Mouse (Mus musculus): ENCODE measurements around the gene Gpat3. TPM values are rescaled to one million over a fixed set of nuclear protein-coding genes. Genes with fewer than 3 reads are reported as not detected.

The Gpat3 gene
- polyA plus RNA-seq, 1 experiment = not detected

DNA sequence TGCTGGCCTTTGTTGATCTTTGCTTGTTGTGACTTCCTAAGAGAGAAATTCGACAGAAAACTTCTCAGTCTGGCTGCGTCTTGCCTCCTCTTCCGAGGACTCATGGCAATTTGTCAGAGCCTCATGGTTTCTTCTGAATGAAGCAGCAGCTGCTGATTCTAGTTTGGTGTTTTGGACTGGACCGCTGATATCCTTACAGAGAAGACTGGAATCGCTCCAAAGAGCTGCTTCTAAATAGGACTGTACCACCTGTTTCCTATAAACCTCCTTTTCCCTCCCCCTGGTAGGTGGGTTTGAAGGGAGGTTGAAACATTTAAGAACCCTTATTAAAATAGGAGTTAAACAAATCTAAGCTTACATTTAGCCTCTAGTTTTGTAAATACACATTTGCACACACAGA is 55.5 kb downstream of the Gpat3 start:
- TF ChIP-seq GATA1 (IDR thresholded peaks at IDR 0.05; ENCODE audit: low read length) = no peak
- no peak for TF ChIP-seq TAL1 (IDR thresholded peaks at IDR 0.05; ENCODE audit: low read length)
- H3K4me3 ChIP-seq (replicated peaks) = no peak overlapping the region
- H3K36me3 ChIP-seq (ENCODE audit: control insufficient read depth) = no peaks in the 10 kb centered on the region
- peaks cover 13% of the 10 kb centered on the region for H3K9me3 ChIP-seq (ENCODE audit: control insufficient read depth, low read length)
- no peaks in the 10 kb centered on the region for H3K27me3 ChIP-seq (ENCODE audit: control insufficient read depth)
- H3K4me1 ChIP-seq (ENCODE audit: control insufficient read depth) = no peaks in the 10 kb centered on the region

DNA sequence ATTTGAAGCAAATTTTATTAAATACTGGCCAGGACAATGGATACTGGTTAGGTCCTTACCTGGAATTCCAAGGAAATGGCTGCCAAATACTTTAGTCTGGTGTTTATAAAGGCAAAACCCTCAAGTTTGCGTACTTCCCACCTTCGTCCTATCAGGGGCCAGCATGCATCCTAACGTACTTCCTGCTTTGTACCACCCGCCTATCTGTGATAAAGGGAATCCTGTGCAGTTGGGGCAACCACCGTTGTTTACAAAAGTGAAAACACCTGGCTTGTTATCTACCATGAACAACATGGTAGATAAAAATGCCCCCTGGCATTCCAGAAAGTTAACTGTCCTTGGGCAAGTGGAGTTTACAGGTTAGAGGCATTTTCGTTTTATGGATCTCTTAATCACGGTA is 63.0 kb downstream of the Gpat3 start:
- no peak overlapping the region for H3K4me3 ChIP-seq (replicated peaks)
- H3K27me3 ChIP-seq (ENCODE audit: control insufficient read depth) = no peaks in the 10 kb centered on the region
- TF ChIP-seq TAL1 (IDR thresholded peaks at IDR 0.05; ENCODE audit: low read length) = no peak
- TF ChIP-seq GATA1 (IDR thresholded peaks at IDR 0.05; ENCODE audit: low read length) = no peak
- H3K36me3 ChIP-seq (ENCODE audit: control insufficient read depth) = no peaks in the 10 kb centered on the region
- no peaks in the 10 kb centered on the region for H3K4me1 ChIP-seq (ENCODE audit: control insufficient read depth)
- peaks cover 8% of the 10 kb centered on the region for H3K9me3 ChIP-seq (ENCODE audit: control insufficient read depth, low read length)

DNA sequence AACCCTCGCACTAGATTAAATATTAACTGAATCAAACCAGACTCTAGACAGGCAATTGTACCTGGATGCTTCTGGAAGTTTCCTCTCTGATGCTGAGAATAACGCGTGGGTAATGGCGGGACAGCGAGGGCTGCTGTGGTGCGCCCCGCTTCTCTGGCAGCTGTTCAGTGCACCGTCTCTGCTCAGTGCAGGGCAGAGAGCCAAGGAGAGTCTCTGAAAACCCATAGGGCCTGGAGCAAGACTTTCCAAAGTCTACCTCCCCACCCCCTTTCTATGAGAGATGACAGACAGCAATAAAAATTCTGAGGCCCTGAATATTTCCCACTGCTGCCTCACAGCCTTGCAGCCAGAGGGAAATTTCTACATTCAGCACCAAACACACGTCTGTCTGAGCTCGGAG is 63.4 kb downstream of the Gpat3 start:
- peaks cover 7% of the 10 kb centered on the region for H3K9me3 ChIP-seq (ENCODE audit: control insufficient read depth, low read length)
- no peak overlapping the region for H3K4me3 ChIP-seq (replicated peaks)
- TF ChIP-seq GATA1 (IDR thresholded peaks at IDR 0.05; ENCODE audit: low read length) = no peak
- no peak for TF ChIP-seq TAL1 (IDR thresholded peaks at IDR 0.05; ENCODE audit: low read length)
- H3K4me1 ChIP-seq (ENCODE audit: control insufficient read depth) = no peaks in the 10 kb centered on the region
- no peaks in the 10 kb centered on the region for H3K27me3 ChIP-seq (ENCODE audit: control insufficient read depth)
- no peaks in the 10 kb centered on the region for H3K36me3 ChIP-seq (ENCODE audit: control insufficient read depth)

- no peaks in the 10 kb centered on the region for H3K27me3 ChIP-seq (ENCODE audit: control insufficient read depth)
- TF ChIP-seq GATA1 (IDR thresholded peaks at IDR 0.05; ENCODE audit: low read length) (no peak), TAL1 (IDR thresholded peaks at IDR 0.05; ENCODE audit: low read length) (no peak)
- H3K36me3 ChIP-seq (ENCODE audit: control insufficient read depth) = no peaks in the 10 kb centered on the region
- no peaks in the 10 kb centered on the region for H3K4me1 ChIP-seq (ENCODE audit: control insufficient read depth)
- H3K4me3 ChIP-seq (replicated peaks) = no peak overlapping the region
- H3K9me3 ChIP-seq (ENCODE audit: control insufficient read depth, low read length) = peaks cover 7% of the 10 kb centered on the region
These were observed 64.2 kb downstream of the Gpat3 start for GRCm38 (mm10) chr5:100909691-100910090.

GRCm38 (mm10) chr5:100911502-100912097 is 66.1 kb downstream of the Gpat3 start:
- no peak for TF ChIP-seq TAL1 (IDR thresholded peaks at IDR 0.05; ENCODE audit: low read length)
- no peak for TF ChIP-seq GATA1 (IDR thresholded peaks at IDR 0.05; ENCODE audit: low read length)
- Histone ChIP-seq H3K9me3 (ENCODE audit: control insufficient read depth, low read length) (no peaks in the 10 kb centered on the region; the same call in 1 of the 2 replicates), H3K4me1 (ENCODE audit: control insufficient read depth) (no peaks in the 10 kb centered on the region), H3K4me3 (replicated peaks) (no peak overlapping the region), H3K27me3 (ENCODE audit: control insufficient read depth) (no peaks in the 10 kb centered on the region), H3K36me3 (ENCODE audit: control insufficient read depth) (no peaks in the 10 kb centered on the region)

GRCm38 (mm10) chr5:100912366-100912765 is 66.9 kb downstream of the Gpat3 start:
- no peak overlapping the region for H3K4me3 ChIP-seq (replicated peaks)
- no peaks in the 10 kb centered on the region for H3K36me3 ChIP-seq (ENCODE audit: control insufficient read depth)
- no peaks in the 10 kb centered on the region for H3K27me3 ChIP-seq (ENCODE audit: control insufficient read depth)
- TF ChIP-seq TAL1 (IDR thresholded peaks at IDR 0.05; ENCODE audit: low read length) = no peak
- no peak for TF ChIP-seq GATA1 (IDR thresholded peaks at IDR 0.05; ENCODE audit: low read length)
- no peaks in the 10 kb centered on the region for H3K4me1 ChIP-seq (ENCODE audit: control insufficient read depth)
- H3K9me3 ChIP-seq (ENCODE audit: control insufficient read depth, low read length) = no peaks in the 10 kb centered on the region

GRCm38 (mm10) chr5:100913274-100913673 is 67.8 kb downstream of the Gpat3 start:
- Histone ChIP-seq H3K4me1 (ENCODE audit: control insufficient read depth) (no peaks in the 10 kb centered on the region), H3K4me3 (replicated peaks) (no peak overlapping the region), H3K36me3 (ENCODE audit: control insufficient read depth) (no peaks in the 10 kb centered on the region), H3K27me3 (ENCODE audit: control insufficient read depth) (no peaks in the 10 kb centered on the region), H3K9me3 (ENCODE audit: control insufficient read depth, low read length) (no peaks in the 10 kb centered on the region)
- TF ChIP-seq TAL1 (IDR thresholded peaks at IDR 0.05; ENCODE audit: low read length) (no peak), GATA1 (IDR thresholded peaks at IDR 0.05; ENCODE audit: low read length) (no peak)

GRCm38 (mm10) chr5:100914989-100915388 is 69.5 kb downstream of the Gpat3 start:
- Histone ChIP-seq H3K4me3 (replicated peaks) (no peak overlapping the region), H3K27me3 (ENCODE audit: control insufficient read depth) (no peaks in the 10 kb centered on the region), H3K36me3 (ENCODE audit: control insufficient read depth) (no peaks in the 10 kb centered on the region), H3K9me3 (ENCODE audit: control insufficient read depth, low read length) (no peaks in the 10 kb centered on the region), H3K4me1 (ENCODE audit: control insufficient read depth) (no peaks in the 10 kb centered on the region)
- no peak for TF ChIP-seq TAL1 (IDR thresholded peaks at IDR 0.05; ENCODE audit: low read length)
- TF ChIP-seq GATA1 (IDR thresholded peaks at IDR 0.05; ENCODE audit: low read length) = no peak

GRCm38 (mm10) chr5:100915411-100915810 is 69.9 kb downstream of the Gpat3 start:
- no peaks in the 10 kb centered on the region for H3K36me3 ChIP-seq (ENCODE audit: control insufficient read depth)
- H3K4me3 ChIP-seq (replicated peaks) = no peak overlapping the region
- H3K4me1 ChIP-seq (ENCODE audit: control insufficient read depth) = no peaks in the 10 kb centered on the region
- TF ChIP-seq GATA1 (IDR thresholded peaks at IDR 0.05; ENCODE audit: low read length) = no peak
- TF ChIP-seq TAL1 (IDR thresholded peaks at IDR 0.05; ENCODE audit: low read length) = no peak
- H3K9me3 ChIP-seq (ENCODE audit: control insufficient read depth, low read length) = no peaks in the 10 kb centered on the region
- H3K27me3 ChIP-seq (ENCODE audit: control insufficient read depth) = no peaks in the 10 kb centered on the region

- Histone ChIP-seq H3K27me3 (ENCODE audit: control insufficient read depth) (no peaks in the 10 kb centered on the region), H3K4me3 (replicated peaks) (no peak overlapping the region), H3K36me3 (ENCODE audit: control insufficient read depth) (no peaks in the 10 kb centered on the region), H3K4me1 (ENCODE audit: control insufficient read depth) (no peaks in the 10 kb centered on the region), H3K9me3 (ENCODE audit: control insufficient read depth, low read length) (no peaks in the 10 kb centered on the region)
- TF ChIP-seq TAL1 (IDR thresholded peaks at IDR 0.05; ENCODE audit: low read length) = no peak
- TF ChIP-seq GATA1 (IDR thresholded peaks at IDR 0.05; ENCODE audit: low read length) = no peak
These were observed 70.9 kb downstream of the Gpat3 start for GRCm38 (mm10) chr5:100916416-100916815.

Measured in erythroblast, embryonic 14.5 days (primary cell).